Mouse (Mus musculus) bone marrow macrophage, adult 2 months (primary cell): Measurements from ENCODE around the gene Vamp2.

Source experiments
- CTCF ChIP-seq: IDR thresholded peaks from 2 replicates; pipeline ENCODE4 v1.5.1; 2012; ENCODE audit warnings: low read depth, mild to moderate bottlenecking, low read length, moderate library complexity
- POLR2A ChIP-seq: IDR thresholded peaks from 2 replicates; pipeline ENCODE4 v1.6.1; 2012; ENCODE audit warnings: mild to moderate bottlenecking, low read depth, low read length, borderline replicate concordance

- no peak for TF ChIP-seq CTCF
- TF ChIP-seq POLR2A = no peak
These were observed 9.9 kb downstream of the Vamp2 start for GRCm38 (mm10) chr11:69098039-69098761.
